Mouse (Mus musculus): ENCODE results near the gene Bank1.

DNA sequence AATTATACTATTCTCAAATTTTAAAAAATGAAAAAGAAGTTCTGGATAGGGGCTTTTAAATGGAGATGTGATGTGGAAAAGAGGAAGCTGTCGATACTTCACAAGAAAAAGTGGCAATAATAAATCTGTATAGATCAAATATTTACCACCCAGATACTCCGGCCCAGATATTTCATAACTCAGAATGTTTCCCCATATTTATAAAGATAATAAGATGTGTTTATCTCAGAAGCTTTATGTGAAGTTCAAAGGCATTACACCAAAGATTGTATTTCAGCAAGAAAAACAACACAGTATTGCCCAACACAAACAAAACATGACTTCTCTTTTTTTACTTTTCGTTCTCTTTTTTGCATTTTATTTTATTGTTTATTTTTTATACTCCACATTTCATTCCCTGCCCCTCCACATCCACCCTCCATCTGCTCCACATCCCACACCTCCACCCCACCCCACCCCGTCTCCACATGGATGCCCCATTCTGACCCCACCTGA lies 42.7 kb upstream of the Bank1 start:
- TF ChIP-seq CTCF (IDR thresholded peaks at IDR 0.05; ENCODE audit: borderline replicate concordance, control insufficient read depth, extremely low read depth, insufficient read depth, low read length, poor library complexity) (no peak), POLR2A (IDR thresholded peaks at IDR 0.05; ENCODE audit: control insufficient read depth, extremely low read depth, insufficient read depth, low read length, poor library complexity) (no peak)
